Mouse (Mus musculus) stomach, postnatal 0 days (tissue): ENCODE measurements around the gene Slc16a10.

ENCODE experiments used
- CTCF ChIP-seq: IDR thresholded peaks from 2 replicates; pipeline ENCODE4 v1.5.1; 2016; ENCODE audit warnings: antibody characterized with exemption, low read depth, mild to moderate bottlenecking, moderate library complexity
- EP300 ChIP-seq: optimal IDR thresholded peaks from 2 replicates; pipeline ENCODE3; 2016; ENCODE audit warnings: antibody characterized with exemption

DNA sequence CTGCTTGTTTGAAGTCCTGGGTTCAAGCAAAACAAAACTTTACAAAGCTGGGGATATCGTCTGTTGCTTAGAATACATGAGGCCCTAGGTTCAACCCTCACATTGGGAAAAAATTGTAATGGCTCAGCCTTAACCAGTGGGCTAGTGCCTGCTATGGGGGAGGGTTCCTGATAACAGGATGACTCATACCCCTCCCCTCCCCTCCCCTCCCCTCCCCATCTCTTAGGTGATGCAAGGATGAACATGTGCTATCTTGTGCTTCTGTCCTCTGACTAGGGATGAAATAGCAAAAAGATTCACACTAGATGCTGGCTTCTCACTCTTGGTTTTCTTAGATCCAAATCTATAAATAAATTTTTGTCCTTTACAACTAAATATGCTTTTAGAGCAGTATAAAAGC lies 2.8 kb upstream of the Slc16a10 start:
- TF ChIP-seq CTCF (no peak), EP300 (no peak)
